Mouse (Mus musculus) lung, postnatal 0 days (tissue): ENCODE measurements around the gene Hist1h1c. TPM values are rescaled to one million over a fixed set of nuclear protein-coding genes. Genes with fewer than 3 reads are reported as not detected.

ENCODE experiments used
- ATAC-seq: fragments of 200-750 bp; cut with Nextera tagmentation; 2 replicates; pipeline ENCODE4 v1.8.0; 2017; ENCODE audit warnings: moderate library complexity
- DNase-seq: peaks from one replicate; pipeline ENCODE4 v3.0.0-alpha.2; 2016; ENCODE audit warnings: low spot score
- H3K27ac ChIP-seq: fragments of 300-500 bp; sonication (generic); 2 replicates; pipeline ENCODE4 v1.5.1; 2014; ENCODE audit warnings: antibody characterized with exemption, mild to moderate bottlenecking, low read length, mixed read lengths
- H3K27me3 ChIP-seq: fragments of 300-500 bp; sonication (generic); replicated peaks from 2 replicates; pipeline ENCODE4 v1.6.1; 2014; ENCODE audit warnings: low read length, mixed read lengths; ENCODE audit not compliant: insufficient read depth
- H3K36me3 ChIP-seq: fragments of 300-500 bp; sonication (generic); 2 replicates; pipeline ENCODE4 v1.6.1; 2014; ENCODE audit warnings: low read length, mixed read lengths; ENCODE audit not compliant: insufficient read depth
- H3K4me1 ChIP-seq: fragments of 300-500 bp; sonication (generic); 2 replicates; pipeline ENCODE4 v1.6.1; 2014; ENCODE audit warnings: antibody characterized with exemption, low read depth, low read length, mixed read lengths; ENCODE audit not compliant: insufficient read depth
- H3K4me2 ChIP-seq: fragments of 300-500 bp; sonication (generic); replicated peaks from 2 replicates; pipeline ENCODE4 v1.6.1; 2014; ENCODE audit warnings: low read depth, mild to moderate bottlenecking, low read length, moderate library complexity, mixed read lengths
- H3K4me3 ChIP-seq: fragments of 300-500 bp; sonication (generic); 2 replicates; pipeline ENCODE4 v1.5.1; 2014; ENCODE audit warnings: low read depth, low read length
- H3K9ac ChIP-seq: fragments of 300-500 bp; sonication (generic); replicated peaks from 2 replicates; pipeline ENCODE4 v1.6.1; 2014; ENCODE audit warnings: low read depth, mild to moderate bottlenecking
- H3K9me3 ChIP-seq: fragments of 300-500 bp; sonication (generic); 2 replicates; pipeline ENCODE4 v1.6.1; 2016; ENCODE audit warnings: low read length, mixed read lengths
- CTCF ChIP-seq: IDR thresholded peaks from 2 replicates; pipeline ENCODE4 v1.5.1; 2016; ENCODE audit warnings: antibody characterized with exemption, mild to moderate bottlenecking
- EP300 ChIP-seq: IDR thresholded peaks from 2 replicates; pipeline ENCODE4 v1.6.1; 2016; ENCODE audit warnings: antibody characterized with exemption, mild to moderate bottlenecking, control low read depth
- WGBS: fragments of 180-500 bp; shearing (Covaris S2); extraction: QIAGEN DNeasy Blood & Tissue Kit; methylation state at CpG from one replicate; pipeline ENCODE4 v1.1.7; 2014; 5-methylcytosine and 5-hydroxymethylcytosine counted together
- microRNA-seq: library from miRNA; unstranded; fragments of <30 nt; microRNA quantifications from one replicate; pipeline ENCODE4, GENCODE M21; 2016
- polyA plus RNA-seq: library from polyadenylated mRNA; unstranded; fragments of >200 nt; fragmentation: Nextera tagmentation; extraction: Ambion mirVana; gene quantifications from 2 replicates; pipeline ENCODE4 v1.2.1, GENCODE M21; 2015

The Hist1h1c gene
- polyA plus RNA-seq, 1 experiment from 2014 or later, result 43.3 TPM

- TF ChIP-seq EP300, result no peak
- TF ChIP-seq CTCF, result no peak
- Histone ChIP-seq H3K4me3 (no peak overlapping the region), H3K9me3 (no peaks in the 10 kb centered on the region), H3K4me2 (no peak overlapping the region), H3K36me3 (no peaks in the 10 kb centered on the region), H3K9ac (no peak overlapping the region), H3K4me1 (no peaks in the 10 kb centered on the region), H3K27me3 (no peaks in the 10 kb centered on the region), H3K27ac (no peak overlapping the region)
- WGBS, result 74% methylated on average over 4 of the region's 4 CpGs
- ATAC-seq, result no peak
- DNase-seq, result no peak
Observed at GRCm38 (mm10) chr13:23779025-23779424, 40.4 kb downstream of the Hist1h1c start.

Small RNA genes within 50 kb of the gene (microRNA-seq; reads per million reads assigned to microRNA genes)
- gene Gm44314, result not detected
- not detected for gene Gm44484

Other genes starting within 250 kb of the Hist1h1c start
- 0.06 and 0.07 TPM in 2 replicates for gene Btn2a2, start 250.0 kb upstream of the Hist1h1c start, polyA plus RNA-seq
- 5.5 and 7.0 TPM in 2 replicates for gene Hist1h4h, start 207.8 kb upstream of the Hist1h1c start, polyA plus RNA-seq
- gene Hist1h2af, start 204.9 kb upstream of the Hist1h1c start, polyA plus RNA-seq, result 1.3 and 1.7 TPM in 2 replicates
- gene Hist1h3g, start 203.4 kb upstream of the Hist1h1c start, polyA plus RNA-seq, result 0.30 and 0.80 TPM in 2 replicates
- 0.12 TPM in 1 of 2 replicates, not detected in the other for gene Hist1h2bh, start 195.4 kb upstream of the Hist1h1c start, polyA plus RNA-seq
- gene Hist1h3f, start 194.8 kb upstream of the Hist1h1c start, polyA plus RNA-seq, result 0.32 and 0.33 TPM in 2 replicates
- gene Hist1h4f, start 187.2 kb upstream of the Hist1h1c start, polyA plus RNA-seq, result 0.55 TPM in 1 of 2 replicates, not detected in the other
- gene Hist1h1d, start 185.5 kb upstream of the Hist1h1c start, polyA plus RNA-seq, result 0.11 TPM in 2 replicates
- 1.6 and 1.7 TPM in 2 replicates for gene Hist1h3e, start 176.4 kb upstream of the Hist1h1c start, polyA plus RNA-seq
- gene Hist1h2ae, start 167.6 kb upstream of the Hist1h1c start, polyA plus RNA-seq, result 7.1 and 7.9 TPM in 2 replicates
- gene Hist1h2bg, start 167.4 kb upstream of the Hist1h1c start, polyA plus RNA-seq, result 1.3 and 1.9 TPM in 2 replicates
- 0.48 and 0.87 TPM in 2 replicates for gene Hist1h2bf, start 164.6 kb upstream of the Hist1h1c start, polyA plus RNA-seq
- gene Hist1h2ad, start 164.4 kb upstream of the Hist1h1c start, polyA plus RNA-seq, result 0.49 and 0.57 TPM in 2 replicates
- gene Hist1h3d, start 163.0 kb upstream of the Hist1h1c start, polyA plus RNA-seq, result 0.62 and 1.3 TPM in 2 replicates
- 31.4 and 36.9 TPM in 2 replicates for gene Hist1h4d, start 157.2 kb upstream of the Hist1h1c start, polyA plus RNA-seq
- 0.44 and 0.86 TPM in 2 replicates for gene Hist1h2be, start 117.7 kb upstream of the Hist1h1c start, polyA plus RNA-seq
- gene Hist1h1e, start 116.2 kb upstream of the Hist1h1c start, polyA plus RNA-seq, result 7.8 and 9.9 TPM in 2 replicates
- gene Hist1h2ac, start 54.9 kb upstream of the Hist1h1c start, polyA plus RNA-seq, result 0.32 and 0.54 TPM in 2 replicates
- 67.5 and 69.5 TPM in 2 replicates for gene Hist1h2bc, start 54.6 kb upstream of the Hist1h1c start, polyA plus RNA-seq
- gene Hist1h1t, start 43.0 kb upstream of the Hist1h1c start, polyA plus RNA-seq, result 0.13 TPM in 1 of 2 replicates, not detected in the other
- gene Hist1h4c, start 40.4 kb upstream of the Hist1h1c start, polyA plus RNA-seq, result 3.7 and 3.9 TPM in 2 replicates
- gene Hfe, start 28.0 kb upstream of the Hist1h1c start, polyA plus RNA-seq, result 25.3 and 26.3 TPM in 2 replicates
- 0.27 TPM in 1 of 2 replicates, not detected in the other for gene Hist1h3c, start 6.8 kb downstream of the Hist1h1c start, polyA plus RNA-seq
- 0.99 TPM in 1 of 2 replicates, not detected in the other for gene Hist1h2bb, start 7.9 kb downstream of the Hist1h1c start, polyA plus RNA-seq
- 5.3 and 6.1 TPM in 2 replicates for gene Hist1h2ab, start 12.3 kb downstream of the Hist1h1c start, polyA plus RNA-seq
- 2.6 and 3.0 TPM in 2 replicates for gene Hist1h3b, start 13.5 kb downstream of the Hist1h1c start, polyA plus RNA-seq
- gene Hist1h4b, start 18.2 kb downstream of the Hist1h1c start, polyA plus RNA-seq, result 0.57 and 0.73 TPM in 2 replicates
- gene Hist1h4a, start 22.4 kb downstream of the Hist1h1c start, polyA plus RNA-seq, result 0.26 and 0.38 TPM in 2 replicates
- gene Hist1h3a, start 23.6 kb downstream of the Hist1h1c start, polyA plus RNA-seq, result 1.4 and 1.7 TPM in 2 replicates
- 0.33 and 0.64 TPM in 2 replicates for gene Hist1h1a, start 24.9 kb downstream of the Hist1h1c start, polyA plus RNA-seq
- not detected in 2 replicates for gene Trim38, start 31.1 kb downstream of the Hist1h1c start, polyA plus RNA-seq
- 1.4 and 3.4 TPM in 2 replicates for gene Slc17a2, start 68.2 kb downstream of the Hist1h1c start, polyA plus RNA-seq
- gene Slc17a3, start 100.6 kb downstream of the Hist1h1c start, polyA plus RNA-seq, result not detected in 2 replicates
- not detected in 2 replicates for gene Slc17a1, start 128.9 kb downstream of the Hist1h1c start, polyA plus RNA-seq
- gene Slc17a4, start 176.2 kb downstream of the Hist1h1c start, polyA plus RNA-seq, result not detected in 2 replicates
- gene Hist1h2ba, start 195.3 kb downstream of the Hist1h1c start, polyA plus RNA-seq, result not detected in 2 replicates
- not detected in 2 replicates for gene Hist1h2aa, start 195.7 kb downstream of the Hist1h1c start, polyA plus RNA-seq